ENCODE assay signal across 22 mouse cellular contexts in the genomic region with DNA sequence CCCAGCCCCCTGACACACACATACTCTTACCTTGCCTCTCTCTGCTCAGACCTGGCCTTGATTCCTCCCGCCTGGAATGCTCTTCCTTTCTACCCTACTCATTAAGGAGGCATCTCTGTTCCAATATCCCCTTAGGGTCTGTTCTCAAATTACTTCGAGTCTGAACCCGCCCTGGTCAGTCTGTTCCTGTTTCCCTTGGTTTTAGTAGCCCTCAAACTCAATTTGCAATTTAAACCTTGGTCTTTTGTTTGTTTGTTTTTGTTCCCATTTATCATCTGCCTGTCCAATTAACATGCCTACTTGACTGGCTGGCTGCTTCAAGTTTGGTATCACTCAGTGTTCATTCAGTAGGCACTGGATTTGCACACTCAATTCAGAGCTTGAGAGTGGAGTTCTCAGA. TPM values are rescaled to one million over a fixed set of nuclear protein-coding genes. Genes with fewer than 3 reads are reported as not detected.
A peak's percentile ranks its signal among the peaks of the same experiment; 100 is the strongest.
DNase-seq lines count a peak whose midpoint lies in the region; ATAC-seq and TF ChIP-seq lines count a peak whose summit lies in the region.
"Had no signal": no experiment of that assay in that cellular context is flagged by ENCODE, and none has a peak within 500 bp of the region (broad histone marks: within the 10 kb centered on the region; RNA-seq: fewer than 3 reads in every experiment).

No protein-coding gene starts in this region.

- H3K27ac ChIP-seq in embryonic facial prominence, embryonic 11.5 days (replicated peaks; ENCODE audit: low read depth, low read length) = no peak overlapping the region
- H3K27ac ChIP-seq in embryonic facial prominence, embryonic 10.5 days (replicated peaks) = no peak overlapping the region; the same call in 1 of the 2 replicates
- H3K27ac ChIP-seq in limb, embryonic 12.5 days = no peak overlapping the region
- H3K27ac ChIP-seq: hindbrain, embryonic 14.5 days; macrophage had no signal

- TF ChIP-seq POLR2A in brain, embryonic 14.5 days (IDR thresholded peaks at IDR 0.05; ENCODE audit: borderline replicate concordance, extremely low read depth, insufficient read depth, insufficient read length, poor library complexity, severe bottlenecking) = no peak
- TF ChIP-seq POLR2A in lung, adult 2 months (IDR thresholded peaks at IDR 0.05; ENCODE audit: borderline replicate concordance, extremely low read depth, low read depth, low read length) = no peak

- no peak overlapping the region for H3K4me3 ChIP-seq in embryonic facial prominence, embryonic 11.5 days (ENCODE audit: low read depth, low read length)
- H3K4me3 ChIP-seq in embryonic facial prominence, embryonic 10.5 days = no peak overlapping the region; the same call in 1 of the 2 replicates
- peak overlapping the region; percentile 86 for H3K4me3 ChIP-seq in E14TG2a.4 (replicated peaks; ENCODE audit: low read length)
- H3K4me3 ChIP-seq in limb, embryonic 12.5 days (replicated peaks) = no peak overlapping the region
- no peak overlapping the region for H3K4me3 ChIP-seq in lung, adult 2 months (replicated peaks; ENCODE audit: extremely low read depth, low read depth, low read length)

- H3K27me3 ChIP-seq in embryonic facial prominence, embryonic 11.5 days (ENCODE audit: control insufficient read depth, insufficient read depth, low read length) = peaks cover 25% of the 10 kb centered on the region
- peaks cover 80% of the 10 kb centered on the region for H3K27me3 ChIP-seq in embryonic facial prominence, embryonic 10.5 days (replicated peaks; ENCODE audit: low read depth, poor library complexity, severe bottlenecking)
- peaks cover 4% of the 10 kb centered on the region; the same call in 1 of the 2 replicates for H3K27me3 ChIP-seq in E14TG2a.4 (ENCODE audit: insufficient read depth, low read length)
- H3K27me3 ChIP-seq in limb, embryonic 12.5 days = peaks cover 92% of the 10 kb centered on the region
- H3K27me3 ChIP-seq: Patski had no signal

- peak; percentile 57 for DNase-seq in embryonic facial prominence, embryonic 11.5 days (ENCODE audit: low spot score)
- no peak for DNase-seq in embryonic facial prominence, embryonic 10.5 days (ENCODE audit: low spot score)
- DNase-seq in brain, embryonic 14.5 days (ENCODE audit: low read depth) = peak; percentile 64
- no peak for DNase-seq in lung, adult 2 months
- no peak for DNase-seq in kidney, adult 9 months
- no peak for DNase-seq in cerebellum, postnatal 36 days
- DNase-seq: cerebellum, adult 9-10 months; gastrocnemius, postnatal 25 days; kidney, adult 18-20 months; kidney, postnatal 25 days; layer of hippocampus, adult 9-11 months; thymus, postnatal 36 days had no signal

- H3K4me1 ChIP-seq in embryonic facial prominence, embryonic 11.5 days (ENCODE audit: control insufficient read depth, insufficient read depth, low read length) = peaks cover 4% of the 10 kb centered on the region
- H3K4me1 ChIP-seq in embryonic facial prominence, embryonic 10.5 days = peaks cover 47% of the 10 kb centered on the region
- H3K4me1 ChIP-seq in E14TG2a.4 (replicated peaks; ENCODE audit: low read depth, low read length) = peaks cover 92% of the 10 kb centered on the region
- peaks cover 16% of the 10 kb centered on the region for H3K4me1 ChIP-seq in limb, embryonic 12.5 days (replicated peaks)
- no peaks in the 10 kb centered on the region for H3K4me1 ChIP-seq in lung, adult 2 months (ENCODE audit: control insufficient read depth, insufficient read depth, low read length)

- no peak overlapping the region for H3K4me2 ChIP-seq in embryonic facial prominence, embryonic 11.5 days (ENCODE audit: low read depth, low read length)
- 0 out of 2 replicates have a peak overlapping the region, but pooled peaks have one; percentile 45 for H3K4me2 ChIP-seq in limb, embryonic 12.5 days
- H3K4me2 ChIP-seq: midbrain, embryonic 11.5 days had no signal

- no peak for TF ChIP-seq CTCF in E14TG2a.4 (conservative IDR thresholded peaks at IDR 0.05; ENCODE audit: low read length)
- TF ChIP-seq CTCF in brain, embryonic 14.5 days (IDR thresholded peaks at IDR 0.05; ENCODE audit: borderline replicate concordance, extremely low read depth, insufficient read depth, insufficient read length) = no peak
- no peak for TF ChIP-seq CTCF in lung, adult 2 months (IDR thresholded peaks at IDR 0.05; ENCODE audit: insufficient read depth, low read length)

- no peaks in the 10 kb centered on the region for H3K9me3 ChIP-seq in embryonic facial prominence, embryonic 11.5 days (replicated peaks; ENCODE audit: control insufficient read depth, low read length)
- H3K9me3 ChIP-seq in embryonic facial prominence, embryonic 10.5 days = no peaks in the 10 kb centered on the region
- H3K9me3 ChIP-seq in E14TG2a.4 (ENCODE audit: low read length) = no peaks in the 10 kb centered on the region
- no peaks in the 10 kb centered on the region for H3K9me3 ChIP-seq in limb, embryonic 12.5 days

- H3K36me3 ChIP-seq in embryonic facial prominence, embryonic 11.5 days (replicated peaks; ENCODE audit: control insufficient read depth, insufficient read depth, low read depth, low read length) = no peaks in the 10 kb centered on the region
- H3K36me3 ChIP-seq in embryonic facial prominence, embryonic 10.5 days (replicated peaks) = no peaks in the 10 kb centered on the region
- peaks cover 42% of the 10 kb centered on the region for H3K36me3 ChIP-seq in E14TG2a.4 (ENCODE audit: insufficient read depth, low read length)
- no peaks in the 10 kb centered on the region for H3K36me3 ChIP-seq in limb, embryonic 12.5 days

- no peak overlapping the region for H3K9ac ChIP-seq in embryonic facial prominence, embryonic 11.5 days (replicated peaks; ENCODE audit: low read length)
- H3K9ac ChIP-seq in limb, embryonic 12.5 days (replicated peaks) = no peak overlapping the region
- H3K9ac ChIP-seq: hindbrain, embryonic 14.5 days; lung, embryonic 14.5 days had no signal

- ATAC-seq in embryonic facial prominence, embryonic 11.5 days (replicated peaks; ENCODE audit: insufficient number of reproducible peaks, low FRiP score, low TSS enrichment, low read depth) = no peak
- no peak for ATAC-seq in limb, embryonic 12.5 days (ENCODE audit: insufficient number of reproducible peaks, insufficient read depth, low FRiP score, low TSS enrichment, low read depth)
- ATAC-seq: Patski had no signal

- 0% methylated on average over 3 of the region's 3 CpGs for WGBS in embryonic facial prominence, embryonic 11.5 days
- 7% methylated on average over 3 of the region's 3 CpGs for WGBS in embryonic facial prominence, embryonic 10.5 days
- WGBS in limb, embryonic 12.5 days = under 1% methylated on average over 3 of the region's 3 CpGs
- WGBS in lung, adult 2 months = 19% methylated on average over 3 of the region's 3 CpGs

RNA-seq across cellular contexts. Expression of a gene that starts 1.6 kb away (rescaled TPM):
- 2.7 and 3.8 TPM in 2 replicates for polyA plus RNA-seq in embryonic facial prominence, embryonic 11.5 days (2014; fragmentation: Nextera tagmentation; extraction: Ambion mirVana)
- 8.0 and 8.2 TPM in 2 replicates for polyA plus RNA-seq in embryonic facial prominence, embryonic 10.5 days (2016; fragmentation: Nextera tagmentation; extraction: Ambion mirVana)
- polyA plus RNA-seq in brain, embryonic 14.5 days (2012; rRNA removed) = 0.48 and 0.50 TPM in 2 replicates
- 4.3 TPM in 2 replicates for polyA plus RNA-seq in limb, embryonic 12.5 days (2016; fragmentation: Nextera tagmentation; extraction: Ambion mirVana)
- polyA plus RNA-seq in lung, adult 2 months (2012; rRNA removed) = 3.1 and 7.3 TPM in 2 replicates
- polyA plus RNA-seq: hindbrain, embryonic 14.5 days; liver, adult 2 months; macrophage had no signal

RNA-seq across cellular contexts. Expression of a gene that starts 15.2 kb away (rescaled TPM):
- 13.1 and 13.4 TPM in 2 replicates for polyA plus RNA-seq in embryonic facial prominence, embryonic 11.5 days (2014; fragmentation: Nextera tagmentation; extraction: Ambion mirVana)
- 10.8 and 12.5 TPM in 2 replicates for polyA plus RNA-seq in embryonic facial prominence, embryonic 10.5 days (2016; fragmentation: Nextera tagmentation; extraction: Ambion mirVana)
- 28.2 and 29.5 TPM in 2 replicates for polyA plus RNA-seq in brain, embryonic 14.5 days (2012; rRNA removed)
- 8.3 and 9.3 TPM in 2 replicates for polyA plus RNA-seq in limb, embryonic 12.5 days (2016; fragmentation: Nextera tagmentation; extraction: Ambion mirVana)
- 159 and 211 TPM in 2 replicates for polyA plus RNA-seq in lung, adult 2 months (2012; rRNA removed)
- polyA plus RNA-seq: macrophage had no signal

RNA-seq across cellular contexts. Expression of a gene that starts 24.8 kb away (rescaled TPM):
- polyA plus RNA-seq in embryonic facial prominence, embryonic 11.5 days (2014; fragmentation: Nextera tagmentation; extraction: Ambion mirVana) = 0.18 and 0.20 TPM in 2 replicates
- polyA plus RNA-seq in embryonic facial prominence, embryonic 10.5 days (2016; fragmentation: Nextera tagmentation; extraction: Ambion mirVana) = not detected in 2 replicates
- 0.05 TPM in 1 of 2 replicates, not detected in the other for polyA plus RNA-seq in brain, embryonic 14.5 days (2012; rRNA removed)
- not detected in 2 replicates for polyA plus RNA-seq in limb, embryonic 12.5 days (2016; fragmentation: Nextera tagmentation; extraction: Ambion mirVana)
- 0.19 and 3.7 TPM in 2 replicates for polyA plus RNA-seq in lung, adult 2 months (2012; rRNA removed)
- polyA plus RNA-seq: frontal cortex, adult 2 months; heart, postnatal 0 days; liver, adult 2 months; lung, embryonic 14.5 days; macrophage had no signal

RNA-seq across cellular contexts. Expression of a gene that starts 28.9 kb away (rescaled TPM):
- polyA plus RNA-seq in embryonic facial prominence, embryonic 11.5 days (2014; fragmentation: Nextera tagmentation; extraction: Ambion mirVana) = 0.70 and 0.84 TPM in 2 replicates
- 1.2 and 1.7 TPM in 2 replicates for polyA plus RNA-seq in embryonic facial prominence, embryonic 10.5 days (2016; fragmentation: Nextera tagmentation; extraction: Ambion mirVana)
- 0.06 and 0.18 TPM in 2 replicates for polyA plus RNA-seq in brain, embryonic 14.5 days (2012; rRNA removed)
- 0.70 and 0.76 TPM in 2 replicates for polyA plus RNA-seq in limb, embryonic 12.5 days (2016; fragmentation: Nextera tagmentation; extraction: Ambion mirVana)
- polyA plus RNA-seq in lung, adult 2 months (2012; rRNA removed) = 1.3 and 1.9 TPM in 2 replicates
- polyA plus RNA-seq: liver, adult 2 months; macrophage had no signal

Comparison
In these comparisons a context has a peak if more than half of its experiments do, and no peak if none do; other contexts are left out.
1. DNase-seq: peak in embryonic facial prominence, embryonic 11.5 days (single experiment) and brain, embryonic 14.5 days (single experiment); none in embryonic facial prominence, embryonic 10.5 days (single experiment), lung, adult 2 months (single experiment), kidney, adult 9 months (single experiment) and cerebellum, postnatal 36 days (0 of 2).